Mouse (Mus musculus) hindbrain, embryonic 16.5 days (tissue): ENCODE measurements around the gene Tjp3. TPM values are rescaled to one million over a fixed set of nuclear protein-coding genes. Genes with fewer than 3 reads are reported as not detected.

Experiments
- ATAC-seq: fragments of 200-750 bp; cut with Nextera tagmentation; 2 replicates; pipeline ENCODE4 v1.8.0; 2017; ENCODE audit warnings: moderate TSS enrichment, moderate library complexity
- H3K27ac ChIP-seq: fragments of 300-500 bp; sonication (generic); 2 replicates; pipeline ENCODE4 v1.5.1; 2014; ENCODE audit warnings: low read depth, mild to moderate bottlenecking, control low read depth, low read length, moderate library complexity
- H3K27me3 ChIP-seq: fragments of 300-500 bp; sonication (generic); replicated peaks from 2 replicates; pipeline ENCODE4 v1.6.1; 2014; ENCODE audit warnings: low read length; ENCODE audit not compliant: control insufficient read depth, insufficient read depth
- H3K36me3 ChIP-seq: fragments of 300-500 bp; sonication (generic); 2 replicates; pipeline ENCODE4 v1.6.1; 2014; ENCODE audit warnings: mild to moderate bottlenecking, low read length, moderate library complexity, mixed read lengths; ENCODE audit not compliant: control insufficient read depth, insufficient read depth
- H3K4me1 ChIP-seq: fragments of 300-500 bp; sonication (generic); 2 replicates; pipeline ENCODE4 v1.6.1; 2014; ENCODE audit warnings: low read depth, low read length; ENCODE audit not compliant: control insufficient read depth, insufficient read depth
- H3K4me2 ChIP-seq: fragments of 300-500 bp; sonication (generic); 2 replicates; pipeline ENCODE4 v1.6.1; 2014; ENCODE audit warnings: mild to moderate bottlenecking, low read length, control low read depth, moderate library complexity
- H3K4me3 ChIP-seq: fragments of 300-500 bp; sonication (generic); 2 replicates; pipeline ENCODE4 v1.5.1; 2014; ENCODE audit warnings: mild to moderate bottlenecking, low read length, control low read depth, moderate library complexity
- H3K9ac ChIP-seq: fragments of 300-500 bp; sonication (generic); 2 replicates; pipeline ENCODE4 v1.6.1; 2014; ENCODE audit warnings: low read depth, mild to moderate bottlenecking, control low read depth, low read length, moderate library complexity
- H3K9me3 ChIP-seq: fragments of 300-500 bp; sonication (generic); 2 replicates; pipeline ENCODE4 v1.6.1; 2014; ENCODE audit warnings: mild to moderate bottlenecking, low read length, moderate library complexity; ENCODE audit not compliant: control insufficient read depth
- WGBS: fragments of 180-500 bp; shearing (Covaris S2); extraction: QIAGEN DNeasy Blood & Tissue Kit; methylation state at CpG from one replicate; pipeline ENCODE4 v1.1.7; 2014; 5-methylcytosine and 5-hydroxymethylcytosine counted together
- polyA plus RNA-seq: library from polyadenylated mRNA; unstranded; fragments of >200 nt; fragmentation: Nextera tagmentation; extraction: Ambion mirVana; gene quantifications from 2 replicates; pipeline ENCODE4 v1.2.1, GENCODE M21; 2015

Gene Tjp3
- polyA plus RNA-seq, 1 experiment from 2014 or later: 6.4 TPM

DNA sequence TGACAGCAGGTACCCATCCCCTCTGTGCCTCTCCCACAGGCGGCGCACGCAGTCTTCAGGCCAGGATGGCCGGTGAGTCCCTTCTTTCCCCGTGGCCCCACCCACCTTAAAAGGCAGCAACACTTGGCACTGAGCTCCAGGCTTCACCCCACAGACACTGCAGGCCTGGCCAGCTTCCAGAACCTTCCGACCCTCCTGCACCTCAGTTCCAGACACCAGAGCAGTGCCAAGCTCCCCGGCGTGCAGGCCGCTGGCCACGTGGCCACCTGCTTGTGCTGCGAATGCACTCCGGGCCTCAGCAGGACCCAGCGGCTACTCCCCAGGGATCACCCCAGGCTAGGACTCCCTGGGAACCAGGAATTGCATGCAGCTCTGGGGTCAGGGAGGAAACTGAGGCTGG, 22.2 kb upstream of the Tjp3 start:
- Histone ChIP-seq H3K36me3 (peaks cover 66% of the 10 kb centered on the region), H3K4me2 (no peak overlapping the region), H3K9ac (no peak overlapping the region), H3K27me3 (no peaks in the 10 kb centered on the region), H3K27ac (no peak overlapping the region), H3K4me3 (no peak overlapping the region), H3K4me1 (no peaks in the 10 kb centered on the region), H3K9me3 (no peaks in the 10 kb centered on the region)
- WGBS: 93% methylated on average over 13 of the region's 13 CpGs
- ATAC-seq: no peak

DNA sequence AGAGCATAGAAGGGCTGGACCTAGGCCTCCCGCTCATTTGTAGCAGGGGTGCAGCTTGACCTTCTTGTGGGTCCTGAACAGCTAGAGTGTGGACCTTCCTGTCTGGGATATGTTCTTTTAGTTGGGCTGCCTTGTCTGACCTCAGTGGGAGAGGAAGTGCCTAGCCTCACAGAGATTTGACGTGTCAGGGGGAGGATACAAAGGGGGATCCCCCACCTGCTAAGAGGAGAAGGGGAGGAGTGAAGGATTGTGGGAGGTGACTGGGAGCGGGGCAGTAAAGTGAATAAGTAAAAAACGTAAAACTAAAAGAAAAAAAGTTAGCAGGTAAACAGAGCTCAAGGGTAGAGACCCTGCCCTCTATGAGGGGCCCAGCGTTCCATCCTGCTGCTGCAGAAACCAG, 18.2 kb upstream of the Tjp3 start:
- Histone ChIP-seq H3K27ac (no peak overlapping the region), H3K9ac (no peak overlapping the region), H3K9me3 (no peaks in the 10 kb centered on the region), H3K4me1 (peaks cover 2% of the 10 kb centered on the region; the same call in 1 of the 2 replicates), H3K4me3 (no peak overlapping the region), H3K4me2 (no peak overlapping the region), H3K27me3 (no peaks in the 10 kb centered on the region), H3K36me3 (peaks cover 60% of the 10 kb centered on the region)
- 92% methylated on average over 5 of the region's 5 CpGs for WGBS
- no peak for ATAC-seq

DNA sequence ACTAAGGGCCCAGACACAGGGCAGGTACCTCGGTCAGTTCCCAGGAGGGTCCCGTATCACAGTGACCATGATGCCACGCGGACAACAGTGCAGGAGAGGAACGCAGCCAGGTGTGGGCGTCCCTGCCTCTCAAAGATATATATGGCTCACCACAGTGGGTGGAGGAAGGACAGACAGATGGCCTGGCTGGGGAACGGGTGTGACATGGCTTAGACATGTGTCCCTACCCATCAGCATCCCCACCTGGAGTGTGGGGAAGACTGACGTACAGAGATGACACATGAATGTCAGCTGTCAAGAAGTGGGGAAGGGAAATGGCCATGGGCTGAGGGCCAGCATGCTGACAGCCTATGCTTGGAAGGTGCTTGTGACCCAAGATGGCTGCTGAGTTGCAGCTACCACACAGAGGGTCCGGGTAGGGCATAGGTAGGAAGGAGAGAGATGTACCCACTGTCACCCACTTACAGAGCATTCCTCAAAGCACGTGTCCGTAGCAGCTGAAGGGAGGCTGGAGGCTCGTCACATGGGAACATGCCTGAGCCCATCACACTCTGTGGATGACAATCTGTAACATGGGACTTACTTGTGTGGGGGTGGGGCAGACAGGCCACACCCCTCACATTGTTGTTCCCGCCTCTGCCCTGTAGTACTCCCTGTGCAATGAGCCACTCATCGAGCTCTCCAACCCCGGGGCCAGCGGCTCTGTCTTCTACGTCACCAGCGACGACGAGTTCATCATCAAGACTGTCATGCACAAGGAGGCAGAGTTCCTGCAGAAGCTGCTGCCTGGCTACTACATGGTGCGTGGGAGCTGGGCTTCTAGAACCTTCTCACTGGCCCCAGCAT, 15.7 kb upstream of the Tjp3 start:
- no peak for ATAC-seq
- no peak overlapping the region for H3K4me2 ChIP-seq
- no peak overlapping the region for H3K9ac ChIP-seq
- no peak overlapping the region for H3K27ac ChIP-seq
- WGBS: 93% methylated on average over 21 of the region's 21 CpGs
- H3K36me3 ChIP-seq: peaks cover 41% of the 10 kb centered on the region
- peaks cover 13% of the 10 kb centered on the region for H3K4me1 ChIP-seq
- H3K4me3 ChIP-seq: no peak overlapping the region
- no peaks in the 10 kb centered on the region for H3K9me3 ChIP-seq
- H3K27me3 ChIP-seq: no peaks in the 10 kb centered on the region

DNA sequence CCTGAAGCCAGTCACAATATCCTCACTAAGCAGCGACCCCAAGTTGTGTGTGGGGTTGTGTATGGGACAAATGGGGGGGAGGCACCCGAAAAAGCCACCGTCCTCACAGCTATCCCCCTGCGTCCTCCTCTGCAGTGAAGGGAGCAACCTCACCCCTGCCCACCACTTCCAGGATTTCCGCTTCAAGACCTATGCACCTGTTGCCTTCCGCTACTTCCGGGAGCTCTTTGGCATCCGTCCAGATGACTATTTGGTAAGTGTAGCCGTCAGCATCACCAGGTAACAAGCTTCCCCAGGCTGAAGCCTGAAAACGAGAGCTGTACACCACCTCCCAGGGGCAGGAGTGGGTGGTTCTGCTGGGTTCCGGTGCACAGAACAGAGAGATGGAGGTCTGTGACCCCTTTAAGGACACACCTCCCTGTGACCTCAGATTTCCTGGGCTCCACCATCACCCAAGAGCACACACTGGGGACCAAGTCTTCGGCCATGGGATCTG, 14.8 kb upstream of the Tjp3 start:
- no peaks in the 10 kb centered on the region for H3K27me3 ChIP-seq
- no peak overlapping the region for H3K9ac ChIP-seq
- peaks cover 17% of the 10 kb centered on the region for H3K4me1 ChIP-seq
- H3K27ac ChIP-seq: no peak overlapping the region
- no peak overlapping the region for H3K4me2 ChIP-seq
- no peak overlapping the region for H3K4me3 ChIP-seq
- no peaks in the 10 kb centered on the region for H3K9me3 ChIP-seq
- H3K36me3 ChIP-seq: peaks cover 34% of the 10 kb centered on the region
- WGBS: 95% methylated on average over 12 of the region's 12 CpGs
- ATAC-seq: no peak

DNA sequence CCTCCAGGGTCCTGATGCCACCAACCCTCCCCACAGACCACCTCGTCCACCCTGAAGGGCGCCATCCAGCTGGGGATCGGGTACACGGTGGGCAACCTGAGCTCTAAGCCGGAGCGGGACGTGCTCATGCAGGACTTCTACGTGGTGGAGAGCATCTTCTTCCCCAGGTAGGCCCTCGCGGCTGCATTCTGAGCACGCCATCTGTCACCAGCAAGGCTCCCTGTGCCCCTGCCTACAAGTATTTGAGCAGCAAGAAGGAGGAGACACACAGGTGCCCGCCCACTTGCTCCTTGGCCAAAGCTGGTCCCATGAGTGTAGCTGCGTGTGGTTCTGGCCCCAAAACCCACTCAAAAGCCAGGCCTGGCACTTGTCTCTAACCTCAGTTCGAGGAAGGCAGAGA, 14.3 kb upstream of the Tjp3 start:
- Histone ChIP-seq H3K36me3 (peaks cover 31% of the 10 kb centered on the region), H3K27me3 (no peaks in the 10 kb centered on the region), H3K9me3 (no peaks in the 10 kb centered on the region), H3K27ac (no peak overlapping the region), H3K4me2 (no peak overlapping the region), H3K4me3 (no peak overlapping the region), H3K4me1 (peaks cover 18% of the 10 kb centered on the region), H3K9ac (no peak overlapping the region)
- 89% methylated on average over 14 of the region's 14 CpGs for WGBS
- ATAC-seq: no peak

DNA sequence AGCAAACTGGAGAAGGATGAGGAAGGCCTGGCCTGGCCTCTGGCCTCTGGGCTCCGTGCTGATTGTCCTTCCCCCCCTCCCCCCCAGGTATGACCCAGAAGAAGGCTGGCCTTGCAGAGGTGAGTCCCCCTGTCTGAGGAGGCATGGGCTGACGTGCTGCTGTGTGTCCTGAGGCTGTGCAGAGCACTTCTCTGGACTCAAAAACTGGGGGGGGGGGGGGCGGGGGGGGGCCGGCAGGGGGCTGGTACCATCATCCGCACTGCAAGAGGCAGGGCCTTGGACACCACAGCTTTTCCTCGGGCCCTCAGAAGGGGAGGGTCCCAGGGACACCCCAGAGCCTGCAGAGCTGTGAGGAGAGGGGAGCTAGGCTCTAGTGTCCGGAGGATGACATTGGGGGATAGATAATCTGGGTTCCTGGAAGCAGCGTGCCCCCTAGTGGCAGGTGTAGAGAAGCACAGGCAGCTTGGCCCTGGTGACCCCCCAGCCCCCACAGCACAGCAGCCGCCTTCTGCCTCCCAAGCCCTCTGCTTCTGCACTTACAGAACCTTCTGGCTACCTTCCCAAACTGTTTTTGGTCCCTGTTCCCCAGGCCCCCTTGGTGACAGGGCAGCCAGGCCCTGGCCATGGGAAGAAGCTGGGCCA, 13.3 kb upstream of the Tjp3 start:
- Histone ChIP-seq H3K9me3 (no peaks in the 10 kb centered on the region), H3K27me3 (no peaks in the 10 kb centered on the region), H3K4me3 (no peak overlapping the region), H3K36me3 (peaks cover 28% of the 10 kb centered on the region), H3K9ac (no peak overlapping the region), H3K4me2 (no peak overlapping the region), H3K4me1 (peaks cover 23% of the 10 kb centered on the region), H3K27ac (no peak overlapping the region)
- WGBS: 25% methylated on average over 7 of the region's 9 CpGs
- no peak for ATAC-seq

DNA sequence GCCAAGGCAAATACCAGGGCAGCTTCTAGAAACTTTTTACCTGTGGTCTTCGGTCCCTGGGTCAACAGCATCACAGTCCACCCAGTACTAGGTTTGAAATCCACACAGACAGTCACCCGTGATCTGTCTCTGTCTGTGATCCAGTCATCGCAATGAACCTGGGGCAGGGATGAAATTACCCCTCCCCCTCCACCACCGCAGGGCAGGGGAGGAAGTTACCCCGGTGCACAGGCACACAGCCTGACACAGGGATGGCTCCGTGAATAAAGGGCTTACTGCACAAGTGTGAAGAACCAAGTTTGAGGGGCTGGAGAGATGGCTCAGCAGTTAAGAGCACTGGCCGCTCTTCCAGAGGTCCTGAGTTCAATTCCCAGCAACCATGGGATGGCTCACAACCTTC, 12.4 kb upstream of the Tjp3 start:
- WGBS: 83% methylated on average over 7 of the region's 7 CpGs
- H3K4me2 ChIP-seq: no peak overlapping the region
- no peak overlapping the region; the same call in 1 of the 2 replicates for H3K27ac ChIP-seq
- no peaks in the 10 kb centered on the region for H3K27me3 ChIP-seq
- H3K4me1 ChIP-seq: peaks cover 23% of the 10 kb centered on the region
- no peak for ATAC-seq
- H3K9ac ChIP-seq: no peak overlapping the region
- H3K4me3 ChIP-seq: no peak overlapping the region
- H3K36me3 ChIP-seq: peaks cover 19% of the 10 kb centered on the region
- H3K9me3 ChIP-seq: no peaks in the 10 kb centered on the region

DNA sequence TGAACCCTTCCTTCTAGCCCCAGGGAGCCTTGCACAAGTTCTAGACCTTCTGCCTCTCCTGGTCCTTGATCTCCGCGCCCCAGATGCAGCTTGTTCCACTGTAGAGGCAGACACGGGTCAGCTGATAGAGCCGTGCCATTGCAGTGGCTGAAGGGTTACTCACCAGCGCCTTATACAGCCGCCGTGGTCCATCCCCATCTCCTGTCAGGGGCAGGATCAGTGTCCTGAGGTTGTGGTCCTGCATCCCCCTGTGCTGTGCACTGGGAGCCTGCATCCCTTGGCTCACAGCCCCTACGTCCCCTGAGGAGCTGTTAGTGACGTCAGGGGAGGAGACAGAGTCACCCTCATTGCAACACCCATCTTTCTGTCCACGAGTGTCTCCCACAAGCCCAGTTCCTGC, 11.9 kb upstream of the Tjp3 start:
- Histone ChIP-seq H3K4me1 (peaks cover 23% of the 10 kb centered on the region), H3K27ac (no peak overlapping the region; the same call in 1 of the 2 replicates), H3K9me3 (no peaks in the 10 kb centered on the region), H3K36me3 (peaks cover 18% of the 10 kb centered on the region), H3K9ac (no peak overlapping the region), H3K4me3 (no peak overlapping the region), H3K4me2 (no peak overlapping the region), H3K27me3 (no peaks in the 10 kb centered on the region)
- WGBS: 77% methylated on average over 10 of the region's 10 CpGs
- ATAC-seq: no peak

DNA sequence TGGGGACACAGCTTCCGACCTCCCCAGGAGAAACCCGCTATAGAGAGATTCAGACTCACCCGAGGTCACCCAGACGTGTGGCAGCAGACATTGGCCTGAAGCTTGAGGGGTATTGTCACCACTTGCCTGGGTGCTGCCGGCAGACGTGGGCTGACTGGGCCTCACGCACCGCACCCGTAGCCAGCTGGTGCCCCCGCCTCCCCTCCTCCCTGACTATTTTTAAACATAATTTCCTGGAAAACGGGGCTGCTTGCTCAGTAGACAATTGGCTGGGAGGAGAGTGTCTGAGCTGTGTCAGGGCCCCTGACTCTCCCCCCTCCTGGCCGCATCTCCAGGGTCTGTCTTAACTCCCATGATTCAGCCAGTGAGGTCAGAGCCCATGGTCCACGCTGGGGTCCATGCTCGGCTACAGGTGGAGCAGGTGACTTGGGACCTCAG, 11.4 kb upstream of the Tjp3 start:
- no peaks in the 10 kb centered on the region for H3K27me3 ChIP-seq
- H3K4me2 ChIP-seq: no peak overlapping the region
- H3K9ac ChIP-seq: no peak overlapping the region
- peaks cover 15% of the 10 kb centered on the region for H3K36me3 ChIP-seq
- H3K27ac ChIP-seq: no peak overlapping the region
- no peak for ATAC-seq
- no peaks in the 10 kb centered on the region for H3K9me3 ChIP-seq
- 74% methylated on average over 14 of the region's 14 CpGs for WGBS
- peaks cover 23% of the 10 kb centered on the region for H3K4me1 ChIP-seq
- H3K4me3 ChIP-seq: no peak overlapping the region
